Mouse (Mus musculus): Measurements from ENCODE around the gene Hist1h4f.
"Not testable (repeated sequence)": the region's sequence is repeated elsewhere in the genome, so short reads cannot be mapped to it uniquely, and the experiment has no call there.

DNA sequence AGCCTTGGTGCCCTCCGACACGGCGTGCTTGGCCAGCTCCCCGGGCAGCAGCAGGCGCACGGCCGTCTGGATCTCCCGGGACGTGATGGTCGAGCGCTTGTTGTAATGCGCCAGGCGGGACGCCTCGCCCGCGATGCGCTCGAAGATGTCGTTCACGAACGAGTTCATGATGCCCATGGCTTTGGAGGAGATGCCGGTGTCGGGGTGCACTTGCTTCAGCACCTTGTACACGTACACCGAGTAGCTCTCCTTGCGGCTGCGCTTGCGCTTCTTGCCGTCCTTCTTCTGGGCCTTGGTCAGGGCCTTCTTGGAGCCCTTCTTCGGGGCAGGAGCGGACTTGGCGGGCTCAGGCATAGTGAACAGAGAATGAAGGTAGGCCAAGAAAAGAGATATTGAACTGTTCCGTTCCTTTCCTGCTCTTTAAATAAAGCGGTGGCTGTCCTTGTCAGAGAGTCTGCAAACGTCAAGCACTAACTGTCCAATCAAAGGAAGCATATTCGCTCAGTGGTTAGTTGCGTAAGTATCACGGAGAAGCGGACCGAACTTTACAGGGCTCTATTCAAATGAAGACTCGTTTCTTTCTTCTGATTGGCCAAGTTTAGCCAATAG lies 8.3 kb downstream of the Hist1h4f start, which contains the start of gene Hist1h2bh:
- not testable (repeated sequence) for TF ChIP-seq POLR2A (IDR thresholded peaks at IDR 0.05; ENCODE audit: borderline replicate concordance, insufficient read depth, low read length); CTCF (IDR thresholded peaks at IDR 0.05; ENCODE audit: borderline replicate concordance, insufficient read depth, low read depth, low read length)

All from cerebellum, adult 2 months (tissue).